Mouse (Mus musculus) kidney, adult 18-20 months (tissue): ENCODE measurements around the gene Sema6c.

Experiments
- DNase-seq: peaks from one replicate; pipeline ENCODE4 v3.0.0; 2021

Sema6c gene

DNA sequence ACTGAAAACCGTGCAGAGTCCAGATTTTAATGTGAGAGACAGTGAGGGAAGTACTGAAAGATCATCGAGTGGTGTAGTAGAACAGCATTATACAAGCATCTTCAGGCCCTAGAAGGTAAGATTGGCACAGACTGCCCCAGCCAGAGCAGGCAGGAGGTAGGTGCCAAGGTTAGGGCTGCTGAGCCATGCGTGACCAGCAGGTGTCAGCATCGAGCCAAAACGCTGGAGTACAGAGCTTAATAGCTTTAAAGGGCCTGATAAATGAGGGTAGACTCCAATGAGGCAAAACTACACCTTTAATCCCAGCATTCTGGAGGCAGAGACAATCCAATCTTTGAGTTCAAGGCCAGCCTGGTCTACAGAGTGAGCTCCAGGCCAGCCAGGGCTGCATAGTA lies 17.6 kb upstream of the Sema6c start:
- DNase-seq = peak; percentile 92

DNA sequence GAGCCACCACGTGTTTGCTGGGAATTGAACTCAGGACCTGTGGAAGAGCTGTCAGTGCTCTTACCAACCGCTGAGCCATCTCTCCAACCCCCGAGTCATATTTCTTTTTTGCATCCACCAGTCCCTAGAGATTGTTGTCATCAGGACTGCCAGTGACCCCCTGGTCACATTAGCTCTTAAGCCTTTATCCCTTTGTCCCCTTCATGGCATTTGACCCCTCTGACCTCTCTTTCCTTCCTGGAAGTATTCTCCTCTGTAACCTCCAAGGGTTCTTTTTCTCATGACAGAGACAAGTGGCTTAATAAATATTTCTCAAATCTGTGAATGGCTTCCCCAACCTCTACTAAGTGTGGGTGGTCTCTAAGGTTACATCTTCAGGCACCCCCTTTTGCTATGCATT lies 12.3 kb upstream of the Sema6c start:
- DNase-seq = no peak

DNA sequence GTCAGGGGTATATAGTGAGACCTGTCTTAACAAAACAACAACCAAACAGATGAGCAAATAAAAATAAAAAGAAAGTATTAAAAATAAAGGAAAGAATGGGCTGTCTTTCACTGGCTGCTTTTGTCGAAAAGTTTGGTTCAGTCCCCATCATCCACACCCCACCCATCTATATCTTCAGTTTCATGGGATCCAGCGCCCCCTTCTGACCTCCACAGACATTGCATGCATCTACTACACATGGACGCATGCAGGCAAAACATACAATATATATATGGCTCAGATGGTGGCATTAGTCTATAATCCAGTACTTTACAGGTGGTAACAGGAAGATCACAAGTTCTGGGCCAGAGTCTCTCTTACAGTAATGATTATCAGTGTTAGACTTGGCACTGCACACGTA lies 6.4 kb upstream of the Sema6c start:
- DNase-seq = peak; percentile 65

DNA sequence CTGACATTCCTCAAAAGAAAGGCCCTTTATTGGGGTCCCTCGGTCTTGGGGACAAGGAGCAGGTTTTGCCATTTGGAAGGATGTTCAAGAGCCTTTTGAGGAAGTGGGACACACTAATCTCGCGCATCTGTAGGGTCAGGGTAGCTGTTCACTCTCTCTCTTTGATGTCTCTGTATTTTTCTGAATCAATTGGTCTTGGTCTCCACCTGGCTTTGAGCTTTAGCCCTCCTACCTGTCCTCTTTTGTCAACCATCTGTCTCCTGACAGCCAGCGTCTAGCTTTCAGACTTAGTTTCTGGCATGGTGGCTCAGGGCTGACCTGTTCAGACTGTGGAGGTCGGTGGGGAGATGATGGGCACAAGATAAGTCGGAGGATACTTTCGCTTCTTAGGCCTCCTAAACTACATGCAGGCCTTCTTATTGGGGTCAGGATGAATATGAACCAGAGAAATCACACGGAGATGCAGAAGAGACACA lies 708 bp upstream of the Sema6c start:
- DNase-seq = no peak

DNA sequence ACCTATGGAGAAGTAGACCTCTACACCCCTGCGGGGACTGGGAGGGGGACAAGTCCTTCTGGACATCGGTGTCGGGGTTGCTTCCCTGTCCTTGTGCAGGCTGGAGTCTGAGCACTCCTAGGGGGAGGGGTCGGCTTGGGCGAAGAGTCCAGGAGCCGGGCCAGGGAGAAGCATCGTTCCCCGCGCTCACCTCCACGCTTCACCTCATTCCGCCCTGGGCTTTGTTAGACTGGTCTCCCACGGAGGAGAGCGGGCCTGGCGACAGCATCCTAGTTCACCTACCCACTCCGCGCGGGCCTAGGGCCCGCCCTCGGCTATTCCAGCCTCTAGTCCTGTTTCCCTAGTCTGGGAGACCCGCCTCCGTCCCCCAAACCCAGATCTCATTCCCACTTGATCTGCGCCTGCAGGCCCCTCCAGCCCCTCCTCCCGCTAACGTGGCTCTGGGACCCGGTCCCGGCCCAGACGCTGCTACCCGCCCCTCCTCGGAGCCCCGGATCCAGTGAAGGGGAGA lies 839 bp downstream of the Sema6c start:
- DNase-seq = no peak

DNA sequence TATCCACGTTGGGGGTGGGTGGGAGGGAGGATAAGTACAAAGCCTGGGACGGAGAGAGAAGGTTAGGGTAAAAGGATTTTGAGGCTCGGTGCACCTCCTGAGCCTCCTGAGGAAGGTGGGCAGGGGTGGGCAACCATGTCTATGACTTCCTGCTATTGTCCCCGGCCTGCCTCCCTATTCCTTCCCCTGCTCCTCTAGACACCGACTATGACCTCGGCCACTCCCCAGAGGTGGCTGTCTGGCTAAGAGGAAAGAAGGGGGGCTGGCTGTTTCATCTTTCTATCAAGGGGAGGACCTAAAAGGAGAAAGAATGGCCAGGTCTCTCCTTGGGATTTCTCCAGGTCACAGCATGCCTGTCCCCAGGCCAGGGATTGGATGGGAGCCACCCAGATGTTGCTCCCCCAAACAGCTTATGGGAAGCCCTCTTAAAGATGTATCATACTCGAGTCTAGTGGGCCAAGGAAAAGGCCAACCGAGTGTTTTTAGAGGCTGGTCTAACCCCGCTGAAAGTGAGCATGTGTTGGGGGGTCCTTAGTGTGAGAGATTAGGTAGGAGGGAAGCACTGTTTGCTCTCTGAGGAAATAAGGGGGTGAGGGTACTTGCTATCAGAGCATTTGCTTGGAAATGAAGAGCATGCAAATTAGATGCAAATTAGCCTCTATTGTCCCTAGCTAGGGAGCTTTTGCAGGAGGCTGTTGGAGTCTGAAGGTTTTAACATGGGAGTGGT lies 1.5 kb downstream of the Sema6c start:
- DNase-seq = no peak

DNA sequence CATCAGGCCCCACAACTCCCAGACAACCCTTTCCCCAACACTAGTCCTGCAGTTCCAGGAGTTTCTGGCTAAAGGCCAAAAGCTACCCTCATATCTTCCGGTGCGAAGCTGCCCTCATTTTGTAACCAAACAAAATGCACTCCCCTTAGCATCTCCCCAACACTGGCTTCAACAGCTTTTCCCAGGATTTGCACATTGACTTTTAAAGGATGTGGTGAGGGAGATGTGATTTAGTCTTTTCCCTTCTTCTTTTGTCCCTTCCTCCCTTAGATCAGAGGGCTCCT lies 2.0 kb downstream of the Sema6c start:
- no peak for DNase-seq

DNA sequence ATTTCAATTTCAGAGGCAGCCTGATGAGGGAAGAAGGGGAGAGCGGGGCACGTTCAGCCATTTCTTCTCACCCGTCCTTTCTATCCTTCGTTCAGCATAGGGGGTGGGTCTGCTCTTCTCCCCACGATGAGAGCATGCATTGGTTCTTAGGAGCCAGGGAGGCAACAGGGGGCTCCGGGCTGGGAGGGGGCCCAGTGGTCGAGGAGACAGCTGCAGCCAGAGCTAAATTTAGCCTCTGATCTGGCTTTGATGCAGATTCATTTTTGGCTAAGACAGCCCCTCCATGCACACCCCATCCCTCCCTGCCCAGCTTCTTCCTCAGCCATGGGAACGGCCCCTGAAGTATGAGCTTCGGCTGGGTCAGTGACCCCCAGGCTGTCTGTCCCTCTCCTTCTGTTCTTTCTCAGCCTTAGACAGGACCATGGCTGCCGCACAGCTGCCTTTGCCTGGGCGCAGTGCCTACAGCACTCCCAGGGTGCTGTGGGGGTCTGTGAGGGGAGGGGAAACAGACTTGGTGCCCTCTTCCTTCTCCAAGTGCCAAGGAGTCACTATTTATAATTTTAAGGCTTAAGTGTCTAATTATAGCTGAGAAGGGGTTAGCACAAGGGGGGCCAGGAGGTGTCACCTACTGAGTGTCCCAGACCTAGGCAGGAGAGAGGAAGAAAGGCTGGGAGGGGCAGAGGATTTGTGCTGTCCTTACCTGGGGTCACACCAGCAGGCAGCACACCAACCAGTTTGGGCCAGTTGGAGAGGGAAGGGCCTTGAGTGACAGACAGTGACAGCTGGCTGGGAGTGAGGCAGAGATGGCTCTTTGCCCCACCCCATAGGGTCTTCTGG lies 3.4 kb downstream of the Sema6c start:
- DNase-seq = no peak

DNA sequence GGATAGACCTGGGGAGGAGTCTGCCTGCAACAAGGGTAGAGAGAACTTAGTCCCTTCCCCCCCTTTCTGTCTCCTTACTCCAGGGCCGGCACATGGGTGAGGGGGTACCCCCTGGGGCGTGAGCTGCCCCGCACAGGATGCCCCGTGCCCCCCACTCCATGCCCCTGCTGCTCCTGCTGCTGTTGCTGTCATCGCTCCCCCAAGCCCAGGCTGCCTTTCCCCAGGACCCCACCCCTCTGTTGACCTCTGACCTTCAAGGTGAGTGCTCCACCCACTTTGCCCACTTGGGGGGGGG lies 3.9 kb downstream of the Sema6c start:
- no peak for DNase-seq

DNA sequence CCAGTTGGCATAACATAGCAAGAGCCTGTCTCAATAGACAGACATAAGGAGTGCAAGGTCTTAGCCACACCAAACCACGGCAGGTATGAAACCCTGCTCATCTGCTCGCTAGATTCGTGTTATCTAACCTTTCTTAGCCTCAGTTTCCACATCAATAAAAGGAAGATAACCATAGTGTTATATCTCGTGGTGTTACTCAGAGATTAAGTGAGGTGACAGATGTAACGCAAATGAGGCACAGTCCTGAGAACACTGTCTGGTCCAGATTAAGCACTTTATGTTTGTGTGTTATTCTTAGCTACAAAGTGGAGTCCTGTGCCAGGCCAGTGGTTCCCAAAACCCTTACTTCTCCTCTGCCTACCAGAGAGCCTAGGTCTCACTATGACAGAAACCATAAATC lies 4.6 kb downstream of the Sema6c start:
- no peak for DNase-seq

DNA sequence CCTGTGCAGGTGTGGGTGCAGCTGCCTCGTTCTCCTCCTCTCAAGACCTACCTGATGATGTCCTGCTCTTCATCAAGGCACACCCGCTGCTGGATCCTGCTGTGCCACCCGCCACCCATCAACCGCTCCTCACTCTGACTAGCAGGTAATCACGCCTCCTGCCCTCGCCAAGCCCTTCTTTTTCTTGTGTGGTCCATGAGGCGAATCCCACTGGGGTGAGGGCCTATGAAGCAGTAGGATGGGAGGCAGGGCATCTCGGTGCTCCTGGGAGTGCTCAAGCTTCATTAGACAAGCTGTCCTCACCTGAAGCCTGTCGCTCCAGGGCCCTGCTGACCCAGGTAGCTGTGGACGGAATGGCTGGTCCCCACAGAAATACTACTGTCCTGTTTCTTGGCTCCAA lies 9.7 kb downstream of the Sema6c start:
- no peak for DNase-seq

DNA sequence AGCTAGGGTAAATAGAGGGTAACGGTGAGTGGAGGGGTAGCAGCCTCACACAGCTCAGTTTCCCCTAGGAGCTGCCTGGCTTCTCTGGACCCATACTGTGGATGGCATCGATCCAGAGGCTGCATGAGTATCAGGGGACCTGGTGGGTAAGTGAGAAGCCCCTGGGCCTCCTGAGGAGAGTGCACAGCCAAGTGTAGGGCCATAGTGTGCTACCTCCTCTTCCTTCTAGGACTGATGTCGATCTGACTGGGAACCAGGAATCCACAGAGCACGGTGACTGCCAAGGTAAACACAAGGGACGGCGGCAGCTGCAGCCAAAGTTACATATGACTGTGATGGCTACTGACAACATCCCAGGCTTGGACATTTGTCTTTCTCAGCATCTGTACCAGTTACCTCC lies 10.8 kb downstream of the Sema6c start:
- DNase-seq = no peak

DNA sequence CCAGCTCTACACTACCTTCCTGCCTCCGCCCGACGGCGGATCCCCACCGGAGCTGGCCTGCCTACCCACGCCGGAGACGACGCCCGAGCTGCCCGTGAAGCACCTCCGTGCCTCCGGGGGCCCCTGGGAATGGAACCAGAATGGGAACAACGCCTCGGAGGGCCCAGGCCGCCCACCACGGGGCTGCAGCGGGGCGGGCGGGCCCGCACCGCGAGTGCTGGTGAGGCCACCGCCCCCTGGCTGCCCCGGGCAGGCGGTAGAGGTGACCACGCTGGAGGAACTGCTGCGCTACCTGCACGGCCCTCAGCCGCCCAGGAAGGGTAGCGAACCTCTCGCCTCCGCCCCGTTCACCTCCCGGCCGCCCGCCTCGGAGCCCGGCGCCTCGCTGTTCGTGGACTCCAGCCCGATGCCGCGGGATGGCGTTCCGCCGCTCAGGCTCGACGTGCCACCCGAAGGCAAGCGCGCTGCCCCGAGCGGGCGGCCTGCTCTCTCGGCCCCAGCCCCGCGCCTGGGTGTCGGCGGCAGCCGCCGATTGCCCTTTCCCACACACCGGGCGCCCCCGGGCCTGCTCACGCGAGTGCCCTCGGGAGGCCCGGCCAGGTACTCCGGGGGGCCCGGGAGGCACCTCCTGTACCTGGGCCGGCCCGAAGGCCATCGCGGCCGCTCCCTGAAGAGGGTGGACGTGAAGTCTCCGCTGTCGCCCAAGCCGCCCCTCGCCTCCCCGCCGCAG lies 12.4 kb downstream of the Sema6c start:
- DNase-seq = no peak

DNA sequence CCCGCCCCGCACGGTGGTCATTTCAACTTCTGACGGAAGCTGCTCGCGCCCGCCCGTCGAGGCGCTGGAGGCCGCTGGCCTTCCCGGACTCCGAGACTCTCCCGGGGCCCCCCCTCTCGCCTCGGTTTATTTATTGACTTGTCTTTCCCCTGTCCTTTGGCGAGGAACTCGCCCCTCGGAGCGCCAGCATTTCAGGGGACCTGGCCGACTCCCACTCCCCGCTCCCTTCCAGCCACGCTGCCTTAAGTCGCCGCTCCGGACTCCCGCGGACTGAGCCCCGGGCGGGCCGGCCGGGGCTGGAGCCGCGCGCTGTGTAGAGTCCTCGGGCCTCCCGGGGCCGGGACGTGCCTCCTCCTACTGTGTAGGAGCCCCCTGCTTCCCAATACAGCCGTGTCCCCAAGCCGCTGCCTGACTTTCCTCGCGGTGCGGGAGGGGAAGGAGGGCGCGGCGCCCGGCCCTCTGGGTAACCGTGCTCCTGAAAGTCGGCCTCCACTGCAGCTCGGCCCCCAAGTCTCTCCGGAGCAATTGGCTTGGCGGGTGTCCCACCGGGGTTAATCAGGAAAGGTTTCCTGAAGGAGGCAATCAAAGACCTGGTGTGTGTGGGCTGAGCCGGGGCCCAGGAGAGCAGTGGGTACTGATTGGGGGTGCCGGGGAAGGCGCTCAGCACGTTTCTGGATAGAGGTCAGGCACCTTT lies 13.1 kb downstream of the Sema6c start:
- DNase-seq = peak; percentile 53

DNA sequence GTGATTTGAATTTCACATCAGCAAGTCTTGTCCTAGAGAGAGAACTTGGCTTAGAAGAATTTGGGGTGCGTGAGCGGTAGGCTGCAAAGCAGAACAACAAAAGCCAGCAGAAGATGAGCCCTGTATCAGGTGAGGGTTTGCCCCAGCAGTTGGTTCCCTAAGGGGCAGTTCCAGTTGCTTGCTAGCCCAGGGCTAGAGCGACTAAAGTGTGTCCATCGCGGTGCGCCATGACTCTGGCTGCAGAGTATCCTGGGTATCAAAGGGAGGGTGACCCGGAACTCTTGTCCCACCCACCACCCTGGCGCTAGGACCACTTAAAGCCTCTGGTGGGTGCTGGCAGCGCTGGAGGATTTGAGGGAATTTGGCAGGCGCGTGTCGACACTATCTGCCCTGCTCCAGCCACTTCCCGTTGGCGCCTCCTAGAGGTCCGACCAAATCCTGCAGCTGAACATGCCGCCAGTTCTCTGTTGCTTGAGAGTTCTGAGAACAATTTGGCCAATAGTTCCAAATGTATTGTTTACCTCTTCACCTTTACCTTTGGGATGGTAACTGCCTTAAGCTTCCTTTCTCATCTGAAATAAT lies 13.8 kb downstream of the Sema6c start:
- DNase-seq = peak; percentile 92

DNA sequence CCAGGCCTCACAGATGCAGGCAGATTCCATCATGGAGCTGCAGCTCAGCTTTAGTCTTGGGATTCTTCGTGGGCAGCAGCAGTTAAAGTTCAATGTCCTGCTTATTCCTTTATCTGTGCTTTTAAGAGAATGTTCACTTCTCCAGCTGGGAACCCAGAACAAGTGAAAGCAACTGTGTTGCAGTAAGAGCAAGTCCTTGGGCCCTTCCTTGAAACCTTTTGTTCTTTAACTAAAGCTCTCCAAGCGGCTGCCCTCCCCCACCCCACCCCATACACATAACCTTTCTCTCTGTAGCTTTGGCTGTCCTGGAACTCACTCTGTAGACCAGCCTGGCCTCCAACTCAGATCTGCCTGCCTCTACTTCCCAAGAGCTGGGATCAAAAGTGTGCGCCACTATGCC lies 16.2 kb downstream of the Sema6c start:
- no peak for DNase-seq

DNA sequence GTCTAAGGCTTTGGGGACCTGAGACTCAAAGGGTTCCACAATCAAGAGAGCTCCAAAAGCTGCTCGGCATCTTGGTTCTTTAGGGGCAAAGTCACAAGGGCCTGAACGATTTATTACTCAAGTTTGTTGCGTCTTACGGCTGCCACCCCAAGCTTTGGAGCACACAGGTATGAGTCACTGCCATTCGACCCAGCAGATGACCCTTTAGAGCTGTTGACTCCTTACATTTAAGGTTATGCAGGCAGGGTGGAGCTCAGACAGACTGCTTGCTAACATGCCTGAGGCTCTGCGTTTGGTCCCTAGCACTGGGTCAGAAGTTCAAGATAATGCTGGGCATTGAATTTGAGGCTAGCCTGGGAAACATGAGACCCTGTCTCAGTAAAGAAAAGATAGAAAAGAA lies 17.3 kb downstream of the Sema6c start:
- no peak for DNase-seq

DNA sequence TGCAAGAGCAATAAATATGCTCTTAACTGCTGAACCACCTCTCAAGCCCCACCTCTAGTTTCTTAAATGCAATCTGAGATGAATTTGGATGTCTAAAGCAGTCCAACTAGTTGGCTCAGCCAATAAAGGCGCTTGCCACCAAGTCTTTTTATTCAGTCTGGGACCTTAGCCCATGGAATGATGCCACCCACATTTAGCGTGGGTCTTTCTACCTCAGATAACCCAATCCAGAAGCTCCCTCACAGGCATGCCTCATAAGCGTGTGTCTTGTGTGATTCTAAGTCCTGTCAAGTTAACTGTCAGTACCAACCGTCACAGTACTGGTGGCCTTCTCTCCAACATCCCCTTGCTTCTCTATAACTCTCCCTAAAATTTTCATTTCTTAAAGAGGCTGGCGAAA lies 18.7 kb downstream of the Sema6c start:
- DNase-seq = no peak

DNA sequence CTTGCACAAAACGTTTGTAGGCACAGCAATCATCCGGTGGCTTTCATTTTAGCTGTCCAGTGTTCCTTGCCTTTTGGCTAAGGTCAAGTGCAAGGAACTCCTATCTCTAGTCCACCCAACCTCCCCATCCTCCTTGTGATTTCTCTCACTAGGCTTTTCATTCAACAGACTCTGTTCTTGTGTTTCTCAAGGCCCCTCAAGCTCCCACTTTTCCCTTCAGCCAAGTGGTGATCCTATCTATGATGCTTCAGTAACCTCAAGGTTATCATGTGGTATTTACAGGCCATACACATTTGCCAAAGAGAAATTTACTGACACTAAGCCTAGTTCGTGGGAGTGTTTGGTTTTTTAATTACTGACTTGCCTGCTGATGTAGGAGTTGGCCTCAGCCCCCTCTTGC lies 19.6 kb downstream of the Sema6c start:
- DNase-seq = no peak

DNA sequence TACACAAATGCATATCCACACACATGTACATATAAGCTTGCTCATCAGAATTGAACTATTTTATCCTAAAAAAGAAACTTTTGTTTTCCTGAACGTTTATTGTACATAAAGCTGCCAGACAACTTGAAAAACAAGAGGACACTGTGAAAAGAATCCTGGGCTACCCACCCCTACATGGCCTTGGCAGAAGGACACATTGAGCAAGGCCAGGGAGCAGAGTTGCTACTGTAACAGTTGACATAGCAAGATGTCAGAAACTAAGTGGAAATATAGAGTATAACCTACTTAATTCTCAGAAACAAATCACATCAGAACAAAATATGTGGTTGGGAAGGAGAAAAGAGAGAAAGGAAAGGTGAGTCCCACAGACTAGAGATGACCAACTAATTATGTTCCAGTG lies 21.6 kb downstream of the Sema6c start:
- DNase-seq = no peak

DNA sequence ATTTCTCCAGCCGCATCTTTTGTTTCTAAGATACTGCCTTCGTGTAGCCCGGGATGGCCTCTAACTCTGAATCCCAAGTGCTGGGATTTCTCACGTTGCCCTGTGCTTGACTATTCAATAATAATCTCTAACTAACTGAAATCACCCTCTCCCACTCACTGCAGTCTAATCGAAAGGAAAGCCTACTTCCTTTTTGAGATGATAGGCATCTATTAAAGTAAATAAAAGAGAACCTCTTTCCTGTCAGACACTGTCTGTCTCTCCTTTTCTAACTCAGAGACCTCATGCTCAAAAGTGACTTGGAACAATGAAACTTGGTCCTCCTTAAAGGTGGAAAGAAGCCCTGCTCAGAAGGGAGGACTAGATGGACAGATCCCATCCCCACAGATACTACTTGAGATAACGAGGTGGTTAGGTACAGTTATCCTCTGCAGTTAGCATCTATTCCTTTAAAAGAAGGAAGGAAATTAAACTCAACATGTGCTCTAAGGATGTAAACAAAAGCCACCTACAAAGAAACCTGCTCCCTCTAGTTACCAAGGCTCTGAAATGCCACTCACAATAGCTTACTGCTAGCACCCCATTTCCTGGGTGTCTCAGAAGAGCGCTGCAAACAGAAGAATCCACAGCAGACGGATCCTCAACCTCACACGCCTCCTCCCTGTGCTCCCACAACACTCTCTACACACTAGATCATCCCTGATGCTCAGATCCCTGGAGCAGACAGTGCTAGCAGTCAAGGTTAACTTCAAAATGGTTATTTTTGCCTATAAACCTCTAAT lies 24.7 kb downstream of the Sema6c start:
- no peak for DNase-seq

DNA sequence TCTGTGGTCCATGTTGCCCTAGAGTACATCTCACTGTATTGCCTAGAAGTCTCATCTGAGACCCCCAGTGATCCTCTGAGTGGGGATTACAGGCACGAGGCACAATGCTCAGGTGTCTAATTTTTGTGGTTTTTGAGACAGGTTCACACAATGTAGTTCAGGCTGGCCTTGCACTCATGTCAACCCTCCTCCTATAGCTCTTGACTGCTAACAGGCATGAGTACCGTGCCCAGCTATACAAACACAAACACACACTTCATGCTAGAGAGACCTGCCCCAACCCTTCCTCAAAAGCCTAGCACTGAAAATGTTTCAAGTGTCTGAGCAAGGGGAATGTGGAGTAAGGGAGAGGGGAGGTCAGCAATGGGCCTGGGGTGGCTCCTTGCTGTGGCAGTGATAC lies 25.8 kb downstream of the Sema6c start:
- no peak for DNase-seq
